Mouse (Mus musculus): ENCODE measurements around the gene Pom121. TPM values are rescaled to one million over a fixed set of nuclear protein-coding genes. Genes with fewer than 3 reads are reported as not detected.

Pom121 gene
- polyA plus RNA-seq, 1 experiment, result 26.5 TPM

DNA sequence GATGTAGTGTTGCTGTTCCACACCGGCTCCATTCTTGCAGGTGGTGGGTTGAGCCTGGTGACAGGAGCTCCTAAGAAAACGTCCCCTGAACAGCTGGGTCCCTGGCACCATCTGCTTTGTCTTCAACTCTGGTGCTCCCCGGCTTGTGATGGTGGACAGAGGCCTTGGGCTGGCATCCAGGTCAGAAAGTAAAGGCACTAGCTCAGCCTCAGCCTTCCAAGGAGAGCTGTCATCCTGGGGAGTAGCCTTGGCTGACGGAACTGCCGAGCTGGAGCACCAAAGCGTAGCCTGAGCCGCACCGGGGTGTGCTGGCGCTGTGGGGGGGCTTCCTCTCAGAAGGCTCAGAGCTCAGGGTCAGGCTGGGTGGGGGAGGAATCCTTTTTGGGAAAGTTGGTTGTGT is 15.9 kb upstream of the Pom121 start:
- no peak for DNase-seq (ENCODE audit: low read depth in 1 of 2, low spot score in 2 of 2)
- H3K27ac ChIP-seq (ENCODE audit: insufficient read depth, low read length), result no peak overlapping the region
- TF ChIP-seq POLR2A (IDR thresholded peaks at IDR 0.05; ENCODE audit: low read depth, low read length), result no peak
- TF ChIP-seq CTCF (IDR thresholded peaks at IDR 0.05; ENCODE audit: extremely low read depth, insufficient read depth, insufficient read length, insufficient replicate concordance), result no peak
- no peaks in the 10 kb centered on the region for H3K27me3 ChIP-seq (ENCODE audit: control insufficient read depth, insufficient read depth, low read length)
- 81% methylated on average over 9 of the region's 9 CpGs for WGBS
- no peaks in the 10 kb centered on the region for H3K36me3 ChIP-seq (ENCODE audit: control insufficient read depth, insufficient read depth, low read length)
- H3K4me3 ChIP-seq (ENCODE audit: extremely low read depth, insufficient read depth, insufficient read length), result no peak overlapping the region
- H3K4me1 ChIP-seq (ENCODE audit: control insufficient read depth, insufficient read depth, insufficient read length), result no peaks in the 10 kb centered on the region

DNA sequence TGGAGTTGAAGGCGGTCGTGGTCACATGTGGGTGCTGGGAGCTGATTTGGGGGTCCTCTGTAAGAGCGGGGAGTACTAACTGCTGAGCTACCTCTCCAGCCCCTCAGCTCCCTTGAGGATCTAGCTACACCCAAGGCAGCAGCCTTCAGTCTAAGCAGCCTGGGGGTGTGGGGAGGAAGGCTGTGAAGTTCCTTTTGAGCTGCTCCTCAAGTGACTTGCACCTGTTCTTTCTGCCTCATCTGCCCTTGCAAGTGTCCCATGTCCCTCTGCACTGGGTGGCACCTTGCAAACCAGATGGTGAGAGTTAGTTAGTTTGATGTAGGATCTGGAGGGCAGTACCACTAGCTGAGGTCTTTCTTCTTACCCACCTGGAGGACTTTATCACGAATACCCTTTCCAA is 13.8 kb upstream of the Pom121 start:
- WGBS, result 71% methylated on average over 4 of the region's 4 CpGs
- no peaks in the 10 kb centered on the region for H3K36me3 ChIP-seq (ENCODE audit: control insufficient read depth, insufficient read depth, low read length)
- H3K4me3 ChIP-seq (ENCODE audit: extremely low read depth, insufficient read depth, insufficient read length), result no peak overlapping the region
- no peak overlapping the region for H3K27ac ChIP-seq (ENCODE audit: insufficient read depth, low read length)
- no peaks in the 10 kb centered on the region for H3K4me1 ChIP-seq (ENCODE audit: control insufficient read depth, insufficient read depth, insufficient read length)
- no peaks in the 10 kb centered on the region for H3K27me3 ChIP-seq (ENCODE audit: control insufficient read depth, insufficient read depth, low read length)
- no peak for DNase-seq (ENCODE audit: low read depth in 1 of 2, low spot score in 2 of 2)
- TF ChIP-seq CTCF (IDR thresholded peaks at IDR 0.05; ENCODE audit: extremely low read depth, insufficient read depth, insufficient read length, insufficient replicate concordance) (no peak), POLR2A (IDR thresholded peaks at IDR 0.05; ENCODE audit: low read depth, low read length) (no peak)

DNA sequence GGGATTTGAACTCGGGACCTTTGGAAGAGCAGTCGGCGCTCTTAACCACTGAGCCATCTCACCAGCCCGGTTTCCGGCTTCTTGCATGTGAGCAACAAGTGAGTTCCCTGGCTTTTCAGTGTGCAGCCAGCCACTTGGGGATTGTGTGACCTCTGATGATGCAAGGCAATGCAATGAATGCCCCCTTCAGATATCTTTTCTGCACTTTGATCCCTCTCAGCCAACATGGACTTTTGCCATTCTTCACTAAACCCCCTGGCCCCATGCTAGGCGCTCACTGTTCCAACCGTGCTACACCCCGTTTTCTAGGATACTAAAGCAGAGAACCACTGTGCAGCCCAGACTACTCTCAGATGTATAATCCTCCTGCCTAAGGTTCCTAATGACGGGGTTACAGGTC is 11.1 kb upstream of the Pom121 start:
- Histone ChIP-seq H3K27me3 (ENCODE audit: control insufficient read depth, insufficient read depth, low read length) (no peaks in the 10 kb centered on the region), H3K4me1 (ENCODE audit: control insufficient read depth, insufficient read depth, insufficient read length) (no peaks in the 10 kb centered on the region), H3K4me3 (ENCODE audit: extremely low read depth, insufficient read depth, insufficient read length) (no peak overlapping the region), H3K36me3 (ENCODE audit: control insufficient read depth, insufficient read depth, low read length) (no peaks in the 10 kb centered on the region), H3K27ac (ENCODE audit: insufficient read depth, low read length) (no peak overlapping the region)
- no peak for DNase-seq (ENCODE audit: low read depth in 1 of 2, low spot score in 2 of 2)
- 84% methylated on average over 9 of the region's 9 CpGs for WGBS
- TF ChIP-seq POLR2A (IDR thresholded peaks at IDR 0.05; ENCODE audit: low read depth, low read length) (no peak), CTCF (IDR thresholded peaks at IDR 0.05; ENCODE audit: extremely low read depth, insufficient read depth, insufficient read length, insufficient replicate concordance) (no peak)

DNA sequence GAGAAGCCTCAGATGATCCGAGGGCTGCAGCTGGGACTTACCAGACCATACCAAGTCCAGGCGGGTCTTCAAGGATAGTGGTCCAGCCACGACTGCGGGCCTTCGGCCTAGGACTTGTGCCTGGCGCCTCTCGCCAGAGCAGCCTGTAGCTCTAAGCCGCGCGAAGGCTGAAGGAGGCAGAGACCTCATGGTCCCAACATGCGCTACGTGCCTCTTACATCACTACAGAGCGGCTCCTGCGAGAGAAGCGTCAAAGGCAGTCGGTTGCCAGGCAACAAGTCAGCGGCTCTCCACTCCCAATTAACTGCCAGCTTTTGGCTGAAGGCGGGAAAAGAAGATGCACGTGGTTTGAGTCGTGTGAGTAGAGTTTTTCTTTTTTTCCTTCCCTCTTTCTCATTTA is 10.3 kb upstream of the Pom121 start:
- H3K27me3 ChIP-seq (ENCODE audit: control insufficient read depth, insufficient read depth, low read length), result no peaks in the 10 kb centered on the region
- no peaks in the 10 kb centered on the region for H3K4me1 ChIP-seq (ENCODE audit: control insufficient read depth, insufficient read depth, insufficient read length)
- H3K27ac ChIP-seq (ENCODE audit: insufficient read depth, low read length), result no peak overlapping the region
- H3K36me3 ChIP-seq (ENCODE audit: control insufficient read depth, insufficient read depth, low read length), result no peaks in the 10 kb centered on the region
- WGBS, result 60% methylated on average over 20 of the region's 20 CpGs
- H3K4me3 ChIP-seq (ENCODE audit: extremely low read depth, insufficient read depth, insufficient read length), result no peak overlapping the region
- TF ChIP-seq CTCF (IDR thresholded peaks at IDR 0.05; ENCODE audit: extremely low read depth, insufficient read depth, insufficient read length, insufficient replicate concordance) (no peak), POLR2A (IDR thresholded peaks at IDR 0.05; ENCODE audit: low read depth, low read length) (no peak)
- no peak for DNase-seq (ENCODE audit: low read depth in 1 of 2, low spot score in 2 of 2)

DNA sequence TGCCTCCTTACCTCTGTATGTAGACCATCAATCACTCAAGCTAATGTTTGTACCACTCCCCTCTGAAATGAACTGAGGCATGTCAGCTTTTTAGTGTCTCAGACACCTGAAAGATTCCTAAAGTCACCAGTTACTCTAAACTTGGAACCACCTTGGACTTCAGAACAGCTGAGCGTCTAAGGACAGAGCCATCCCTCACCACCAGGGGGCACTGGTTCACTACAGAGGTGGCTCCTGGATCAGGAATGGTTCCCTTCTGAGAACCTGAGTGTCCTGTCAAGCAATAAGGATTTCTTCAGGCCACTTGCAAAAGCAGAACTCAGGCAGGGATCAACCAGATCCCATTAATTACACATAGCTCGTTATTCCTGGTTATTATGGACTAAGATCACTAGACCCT is 5.9 kb upstream of the Pom121 start:
- Histone ChIP-seq H3K4me3 (ENCODE audit: extremely low read depth, insufficient read depth, insufficient read length) (no peak overlapping the region), H3K4me1 (ENCODE audit: control insufficient read depth, insufficient read depth, insufficient read length) (no peaks in the 10 kb centered on the region), H3K36me3 (ENCODE audit: control insufficient read depth, insufficient read depth, low read length) (no peaks in the 10 kb centered on the region), H3K27ac (ENCODE audit: insufficient read depth, low read length) (no peak overlapping the region), H3K27me3 (ENCODE audit: control insufficient read depth, insufficient read depth, low read length) (no peaks in the 10 kb centered on the region)
- peak; percentile 29 to 75 for DNase-seq (ENCODE audit: low read depth in 1 of 2, low spot score in 2 of 2)
- WGBS, result 8% methylated on average over 2 of the region's 2 CpGs
- TF ChIP-seq POLR2A (IDR thresholded peaks at IDR 0.05; ENCODE audit: low read depth, low read length) (no peak), CTCF (IDR thresholded peaks at IDR 0.05; ENCODE audit: extremely low read depth, insufficient read depth, insufficient read length, insufficient replicate concordance) (peak; percentile 86; the same call in 1 of the 2 replicates)

DNA sequence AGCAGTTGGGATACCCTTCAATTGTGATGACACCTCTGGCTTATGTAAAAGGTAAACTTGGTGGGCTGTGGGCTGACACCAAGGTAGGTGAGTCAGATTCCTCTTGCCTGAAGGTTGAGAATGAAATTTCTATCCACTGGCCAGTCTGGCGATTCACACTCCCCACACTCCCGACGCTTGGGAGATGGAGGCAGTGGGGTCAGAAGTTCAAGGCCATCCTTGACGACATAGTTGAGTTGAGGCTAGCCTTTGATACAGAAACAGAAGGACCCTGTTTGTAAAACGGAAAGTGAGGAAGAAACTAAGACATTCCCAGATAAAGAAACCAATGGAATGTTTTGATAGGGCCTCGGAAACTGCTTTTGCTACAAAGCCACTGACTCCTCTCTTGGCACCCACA is 5.0 kb upstream of the Pom121 start:
- TF ChIP-seq POLR2A (IDR thresholded peaks at IDR 0.05; ENCODE audit: low read depth, low read length) (no peak), CTCF (IDR thresholded peaks at IDR 0.05; ENCODE audit: extremely low read depth, insufficient read depth, insufficient read length, insufficient replicate concordance) (no peak)
- H3K4me3 ChIP-seq (ENCODE audit: extremely low read depth, insufficient read depth, insufficient read length), result no peak overlapping the region
- no peak overlapping the region for H3K27ac ChIP-seq (ENCODE audit: insufficient read depth, low read length)
- DNase-seq (ENCODE audit: low read depth in 1 of 2, low spot score in 2 of 2), result no peak
- no peaks in the 10 kb centered on the region for H3K4me1 ChIP-seq (ENCODE audit: control insufficient read depth, insufficient read depth, insufficient read length)
- WGBS, result 79% methylated on average over 6 of the region's 6 CpGs
- H3K36me3 ChIP-seq (ENCODE audit: control insufficient read depth, insufficient read depth, low read length), result no peaks in the 10 kb centered on the region
- H3K27me3 ChIP-seq (ENCODE audit: control insufficient read depth, insufficient read depth, low read length), result no peaks in the 10 kb centered on the region

DNA sequence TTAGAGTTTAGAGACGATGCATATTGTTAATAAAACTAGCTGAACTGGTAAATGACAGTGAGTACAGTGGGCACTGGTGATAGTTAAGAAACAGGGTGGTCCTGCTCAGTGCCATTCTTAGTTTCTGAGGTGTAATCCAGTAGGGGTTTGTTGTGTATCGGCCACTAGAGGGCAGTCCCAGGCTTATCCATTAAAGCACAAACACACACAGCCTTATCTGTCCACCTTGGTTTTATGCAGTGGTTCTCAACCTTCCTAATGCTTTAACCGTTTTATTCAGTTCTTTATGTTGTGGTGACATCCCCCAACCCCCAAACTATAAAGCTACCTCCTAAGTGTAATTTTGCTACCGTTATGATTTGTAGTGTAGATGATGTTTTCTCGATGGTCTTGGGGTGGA is 1.5 kb upstream of the Pom121 start:
- peak; percentile 27 to 42 for DNase-seq (ENCODE audit: low read depth in 1 of 2, low spot score in 2 of 2)
- Histone ChIP-seq H3K27ac (ENCODE audit: insufficient read depth, low read length) (no peak overlapping the region), H3K4me1 (ENCODE audit: control insufficient read depth, insufficient read depth, insufficient read length) (no peaks in the 10 kb centered on the region; the same call in 1 of the 2 replicates), H3K36me3 (ENCODE audit: control insufficient read depth, insufficient read depth, low read length) (peaks cover 9% of the 10 kb centered on the region), H3K27me3 (ENCODE audit: control insufficient read depth, insufficient read depth, low read length) (no peaks in the 10 kb centered on the region), H3K4me3 (ENCODE audit: extremely low read depth, insufficient read depth, insufficient read length) (no peak overlapping the region)
- 48% methylated on average over 5 of the region's 5 CpGs for WGBS
- TF ChIP-seq CTCF (IDR thresholded peaks at IDR 0.05; ENCODE audit: extremely low read depth, insufficient read depth, insufficient read length, insufficient replicate concordance) (peak; percentile 17; the same call in 1 of the 2 replicates), POLR2A (IDR thresholded peaks at IDR 0.05; ENCODE audit: low read depth, low read length) (no peak)
